Mouse (Mus musculus): Measurements from ENCODE around the gene Csf3. TPM values are rescaled to one million over a fixed set of nuclear protein-coding genes. Genes with fewer than 3 reads are reported as not detected.

The Csf3 gene
- total and polyA plus RNA-seq, 3 experiments = not detected

DNA sequence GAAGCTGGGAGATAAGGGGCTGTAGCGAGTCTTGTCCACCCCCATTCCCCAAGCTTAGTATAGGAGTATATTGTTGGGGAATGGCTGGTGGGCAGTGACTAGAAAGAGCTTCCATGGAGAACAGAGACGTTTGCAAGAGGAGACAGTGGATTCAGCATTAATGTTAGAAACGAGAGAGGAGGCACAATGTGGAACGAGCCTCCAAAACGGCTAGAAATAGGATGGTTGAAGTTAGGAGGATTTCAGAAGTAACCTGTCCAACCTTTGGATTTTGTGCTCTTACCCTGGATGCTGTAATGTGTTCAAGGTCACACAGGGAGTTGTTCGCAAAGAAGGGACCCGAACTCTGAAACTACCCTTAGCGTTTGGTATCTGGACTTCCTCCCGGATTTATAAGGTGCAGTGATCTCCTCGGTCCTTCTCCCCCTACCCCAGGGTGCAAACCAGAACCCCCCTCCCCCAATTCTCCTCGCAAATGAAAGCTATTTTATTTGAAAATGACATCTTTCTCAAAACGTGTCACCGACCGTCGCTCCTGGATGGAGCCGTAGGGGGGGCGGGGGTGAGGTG, 40.1 kb downstream of the Csf3 start:
- intact Hi-C loops (cut with DNase I) = loop anchor here (1.0 to 2.0 kb wide), 3 partner anchors 14 to 46 kb away; no protein-coding TSS in a partner anchor
- TF ChIP-seq CTCF (IDR thresholded peaks at IDR 0.05) = no peak
- TF ChIP-seq POLR2A (IDR thresholded peaks at IDR 0.05; ENCODE audit: insufficient read depth, low read depth, low read length) = no peak
- TF ChIP-seq EP300 (IDR thresholded peaks at IDR 0.05; ENCODE audit: insufficient read depth, low read depth, low read length) = no peak
- Histone ChIP-seq H3K9ac (ENCODE audit: low read depth, low read length) (peak overlapping the region; percentile 73), H3K36me3 (ENCODE audit: control insufficient read depth, insufficient read depth, low read length) (peaks cover 5% of the 10 kb centered on the region; the same call in 1 of the 2 replicates), H3K4me1 (ENCODE audit: control insufficient read depth, insufficient read depth, low read length) (peaks cover 18% of the 10 kb centered on the region), H3K27me3 (ENCODE audit: control insufficient read depth, insufficient read depth, low read length) (no peaks in the 10 kb centered on the region), H3K79me2 (replicated peaks; ENCODE audit: control insufficient read depth, insufficient read depth, low read length) (peaks cover 7% of the 10 kb centered on the region; the same call in 1 of the 2 replicates), H3K4me3 (peak overlapping the region; percentile 100), H3K27ac (peak overlapping the region; percentile 100)
- 1% methylated on average over 17 of the region's 17 CpGs for WGBS
- DNase-seq = no peak

DNA sequence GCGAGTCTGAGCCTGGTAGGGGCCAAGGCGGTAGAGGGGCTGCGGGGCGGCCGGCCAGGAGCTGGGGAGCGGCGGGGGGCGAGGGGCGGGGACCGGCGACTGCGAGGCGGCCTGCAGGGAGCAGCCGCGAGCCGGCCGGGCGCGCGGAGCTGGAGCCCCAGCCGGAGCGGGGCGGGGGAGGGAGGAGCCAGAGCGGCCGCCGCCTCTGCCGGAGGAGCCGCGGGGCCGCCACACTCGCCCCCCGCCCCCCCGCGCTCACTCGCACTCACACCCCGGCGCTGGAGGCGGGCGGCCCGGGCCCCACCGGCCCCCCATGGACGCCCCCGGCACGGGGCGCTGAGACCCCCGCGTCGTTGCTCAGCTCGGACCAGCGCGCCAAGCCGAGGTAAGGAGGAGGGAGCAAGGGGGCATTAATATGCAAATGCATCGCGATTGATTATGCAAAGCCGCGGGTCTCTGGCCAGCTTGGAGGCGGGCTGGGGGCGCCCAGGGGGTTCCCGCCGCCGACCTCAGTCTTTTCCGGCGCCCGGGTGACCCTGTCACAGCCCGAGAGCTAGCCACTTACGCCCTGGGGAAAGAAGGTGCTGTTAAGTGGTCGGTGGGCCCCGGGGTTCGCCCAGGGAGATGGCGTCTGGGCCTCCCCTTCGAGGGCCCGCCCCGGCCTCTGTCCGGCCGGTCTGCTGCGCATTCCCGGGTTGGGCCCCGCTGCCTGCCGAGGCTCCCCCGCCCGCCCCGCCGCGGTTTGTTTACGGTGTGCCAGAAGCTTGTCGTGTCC, 40.7 kb downstream of the Csf3 start:
- H3K4me1 ChIP-seq (ENCODE audit: control insufficient read depth, insufficient read depth, low read length) = peaks cover 24% of the 10 kb centered on the region
- intact Hi-C loops (cut with DNase I) = loop anchor here (1.0 to 2.0 kb wide), 3 partner anchors 13 to 45 kb away; no protein-coding TSS in a partner anchor
- 2% methylated on average over 79 of the region's 86 CpGs for WGBS

GRCm38 (mm10) chr11:98742397-98743291, 41.6 kb downstream of the Csf3 start:
- peak; percentile 65 to 71 for DNase-seq

More for the DNA sequence above, 40.7 kb downstream of the Csf3 start:
- Histone ChIP-seq H3K9ac (ENCODE audit: low read depth, low read length) (peak overlapping the region; percentile 99), H3K27me3 (ENCODE audit: control insufficient read depth, insufficient read depth, low read length) (no peaks in the 10 kb centered on the region), H3K4me3 (peak overlapping the region; percentile 100), H3K27ac (peak overlapping the region; percentile 100), H3K36me3 (ENCODE audit: control insufficient read depth, insufficient read depth, low read length) (peaks cover 5% of the 10 kb centered on the region; the same call in 1 of the 2 replicates), H3K79me2 (replicated peaks; ENCODE audit: control insufficient read depth, insufficient read depth, low read length) (peaks cover 7% of the 10 kb centered on the region; the same call in 1 of the 2 replicates)
- TF ChIP-seq EP300 (IDR thresholded peaks at IDR 0.05; ENCODE audit: insufficient read depth, low read depth, low read length) (no peak), CTCF (IDR thresholded peaks at IDR 0.05) (peak; percentile 63)
- peak; percentile 91 to 92 for DNase-seq

DNA sequence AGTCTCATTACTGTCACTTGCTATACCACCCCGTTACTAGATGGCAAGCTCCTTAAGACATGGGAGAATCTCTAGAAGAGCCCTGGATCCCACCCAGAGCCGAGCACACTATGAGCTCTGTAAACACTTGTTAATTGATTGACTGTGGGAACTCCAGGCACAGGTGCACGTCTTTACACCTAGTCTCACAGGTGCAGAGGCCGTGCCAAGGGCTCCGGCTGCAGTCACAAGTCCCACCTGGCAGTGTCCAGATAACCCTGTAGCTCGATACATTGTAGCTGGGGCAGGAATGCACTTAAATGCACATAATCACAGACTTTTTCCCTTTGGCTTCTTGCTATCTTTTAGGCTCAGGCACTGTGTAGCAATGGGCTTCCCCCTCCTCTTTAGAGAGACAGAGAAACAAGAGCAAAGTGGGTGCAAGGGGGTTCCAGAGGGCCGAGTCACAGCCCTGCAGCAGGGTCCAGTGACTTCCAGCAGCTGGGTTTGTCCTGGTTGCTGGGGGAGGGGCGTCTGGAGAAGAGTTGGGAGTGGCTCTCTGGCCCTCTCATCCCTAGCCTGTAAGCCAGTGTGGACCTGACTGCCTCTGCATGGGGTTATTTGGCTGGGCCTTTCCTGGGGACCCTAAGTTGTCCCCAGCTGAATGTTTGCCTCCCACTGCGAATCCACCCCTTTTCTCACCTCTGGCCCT, 42.7 kb downstream of the Csf3 start:
- no peaks in the 10 kb centered on the region for H3K27me3 ChIP-seq (ENCODE audit: control insufficient read depth, insufficient read depth, low read length)
- intact Hi-C loops (cut with DNase I) = no loop called here
- H3K4me3 ChIP-seq = peak overlapping the region; percentile 100
- peaks cover 5% of the 10 kb centered on the region; the same call in 1 of the 2 replicates for H3K36me3 ChIP-seq (ENCODE audit: control insufficient read depth, insufficient read depth, low read length)
- 7% methylated on average over 9 of the region's 9 CpGs for WGBS
- H3K9ac ChIP-seq (ENCODE audit: low read depth, low read length) = peak overlapping the region; percentile 53
- H3K4me1 ChIP-seq (ENCODE audit: control insufficient read depth, insufficient read depth, low read length) = peaks cover 40% of the 10 kb centered on the region
- DNase-seq = peak; percentile 72 to 77
- TF ChIP-seq POLR2A (IDR thresholded peaks at IDR 0.05; ENCODE audit: insufficient read depth, low read depth, low read length) = 0 out of 2 replicates have a peak, but pooled peaks have one; percentile 22
- TF ChIP-seq CTCF (IDR thresholded peaks at IDR 0.05) = no peak
- TF ChIP-seq EP300 (IDR thresholded peaks at IDR 0.05; ENCODE audit: insufficient read depth, low read depth, low read length) = no peak
- H3K79me2 ChIP-seq (replicated peaks; ENCODE audit: control insufficient read depth, insufficient read depth, low read length) = peaks cover 7% of the 10 kb centered on the region; the same call in 1 of the 2 replicates
- H3K27ac ChIP-seq = peak overlapping the region; percentile 100

More at GRCm38 (mm10) chr11:98742397-98743291, 41.6 kb downstream of the Csf3 start:
- H3K4me3 ChIP-seq = peak overlapping the region; percentile 100
- H3K9ac ChIP-seq (ENCODE audit: low read depth, low read length) = peak overlapping the region; percentile 99
- H3K4me1 ChIP-seq (ENCODE audit: control insufficient read depth, insufficient read depth, low read length) = peaks cover 30% of the 10 kb centered on the region
- peaks cover 7% of the 10 kb centered on the region; the same call in 1 of the 2 replicates for H3K79me2 ChIP-seq (replicated peaks; ENCODE audit: control insufficient read depth, insufficient read depth, low read length)
- H3K27me3 ChIP-seq (ENCODE audit: control insufficient read depth, insufficient read depth, low read length) = no peaks in the 10 kb centered on the region
- intact Hi-C loops (cut with DNase I) = no loop called here
- peak overlapping the region; percentile 100 for H3K27ac ChIP-seq
- peaks cover 5% of the 10 kb centered on the region; the same call in 1 of the 2 replicates for H3K36me3 ChIP-seq (ENCODE audit: control insufficient read depth, insufficient read depth, low read length)
- TF ChIP-seq EP300 (IDR thresholded peaks at IDR 0.05; ENCODE audit: insufficient read depth, low read depth, low read length) (0 out of 2 replicates have a peak, but pooled peaks have one; percentile 13), CTCF (IDR thresholded peaks at IDR 0.05) (no peak), POLR2A (IDR thresholded peaks at IDR 0.05; ENCODE audit: insufficient read depth, low read depth, low read length) (peak; percentile 58)
- WGBS = 0% methylated on average over 21 of the region's 21 CpGs
